ENCODE assay signal across 8 mouse cellular contexts in the genomic region with DNA sequence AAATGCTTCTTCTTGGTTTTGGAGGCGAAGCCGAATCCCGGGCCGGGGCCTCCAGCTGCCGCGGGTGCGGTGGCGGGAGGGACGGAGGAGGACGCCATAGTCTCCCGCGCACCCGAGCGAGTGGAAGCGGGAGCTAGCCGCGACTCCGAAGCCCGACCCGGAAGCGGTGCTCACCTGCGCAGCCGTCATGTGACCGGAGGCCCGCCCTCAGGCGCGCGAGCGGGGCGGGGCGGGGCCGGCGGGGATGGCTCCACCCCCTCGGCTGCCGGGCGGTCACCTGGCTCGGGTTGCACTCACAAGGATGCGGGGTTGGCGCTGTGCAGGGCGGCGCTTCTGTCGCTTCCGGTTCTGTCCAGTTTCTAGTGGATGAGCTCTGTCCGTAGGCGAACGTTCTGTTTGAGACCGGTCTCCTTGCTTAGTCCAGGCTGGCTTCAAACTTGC. TPM values are rescaled to one million over a fixed set of nuclear protein-coding genes. Genes with fewer than 3 reads are reported as not detected.
DNase-seq lines count a peak whose midpoint lies in the region; ATAC-seq and TF ChIP-seq lines count a peak whose summit lies in the region.

TSS of gene Pip4k2c (minus strand) at position 172 of the 441 bp plus-strand sequence.

- WGBS in embryonic facial prominence, embryonic 14.5 days, result under 1% methylated on average over 34 of the region's 47 CpGs
- under 1% methylated on average over 47 of the region's 47 CpGs for WGBS in kidney, adult 2 months
- under 1% methylated on average over 46 of the region's 47 CpGs for WGBS in limb, embryonic 13.5 days
- WGBS in midbrain, embryonic 15.5 days, result 1% methylated on average over 41 of the region's 47 CpGs
- under 1% methylated on average over 47 of the region's 47 CpGs for WGBS in spleen, adult 2 months

- no peaks in the 10 kb centered on the region for H3K9me3 ChIP-seq in embryonic facial prominence, embryonic 14.5 days (ENCODE audit: control insufficient read depth, low read length)
- no peaks in the 10 kb centered on the region for H3K9me3 ChIP-seq in limb, embryonic 13.5 days
- no peaks in the 10 kb centered on the region for H3K9me3 ChIP-seq in midbrain, embryonic 15.5 days

- peak within 1 kb of the TSS; percentile 73 for H3K9ac ChIP-seq in embryonic facial prominence, embryonic 14.5 days (ENCODE audit: low read depth, low read length)
- H3K9ac ChIP-seq in limb, embryonic 13.5 days, result peak within 1 kb of the TSS; percentile 84
- H3K9ac ChIP-seq in midbrain, embryonic 15.5 days, result peak within 1 kb of the TSS; percentile 65

- DNase-seq in 416B (ENCODE audit: low read depth), result peak; percentile 88
- peak; percentile 77 to 83 for DNase-seq in adrenal gland, postnatal 4 days (ENCODE audit: low spot score in 2 of 2)
- peak; percentile 93 for DNase-seq in embryonic facial prominence, embryonic 14.5 days (ENCODE audit: low spot score)
- peak; percentile 89 to 93 for DNase-seq in heart, adult 18-20 months
- DNase-seq in kidney, adult 2 months, result peak; percentile 97
- DNase-seq in spleen, adult 2 months (ENCODE audit: low read depth in 1 of 2, low spot score in 2 of 2), result peak; percentile 75 to 91

- H3K4me2 ChIP-seq in embryonic facial prominence, embryonic 14.5 days (ENCODE audit: low read depth, low read length), result peak within 1 kb of the TSS; percentile 69
- peak within 1 kb of the TSS; percentile 97 for H3K4me2 ChIP-seq in limb, embryonic 13.5 days (replicated peaks)
- peak within 1 kb of the TSS; percentile 74 for H3K4me2 ChIP-seq in midbrain, embryonic 15.5 days

- H3K27ac ChIP-seq in embryonic facial prominence, embryonic 14.5 days (replicated peaks; ENCODE audit: low read depth, low read length), result no peak within 1 kb of the TSS
- H3K27ac ChIP-seq in kidney, adult 2 months (ENCODE audit: insufficient read depth, low read depth, low read length), result peak within 1 kb of the TSS; percentile 77
- no peak within 1 kb of the TSS; the same call in 1 of the 2 replicates for H3K27ac ChIP-seq in limb, embryonic 13.5 days
- peak within 1 kb of the TSS; percentile 64 for H3K27ac ChIP-seq in midbrain, embryonic 15.5 days
- peak within 1 kb of the TSS; percentile 52; the same call in 1 of the 2 replicates for H3K27ac ChIP-seq in spleen, adult 2 months (ENCODE audit: insufficient read depth, low read length)

- peak within 1 kb of the TSS; percentile 71 for H3K4me3 ChIP-seq in embryonic facial prominence, embryonic 14.5 days (ENCODE audit: low read depth, low read length)
- H3K4me3 ChIP-seq in kidney, adult 2 months (ENCODE audit: insufficient read depth, low read depth, low read length), result peak within 1 kb of the TSS; percentile 59
- H3K4me3 ChIP-seq in limb, embryonic 13.5 days, result peak within 1 kb of the TSS; percentile 86
- H3K4me3 ChIP-seq in midbrain, embryonic 15.5 days, result peak within 1 kb of the TSS; percentile 82
- H3K4me3 ChIP-seq in spleen, adult 2 months (ENCODE audit: extremely low read depth, insufficient read depth, insufficient read length), result peak within 1 kb of the TSS; percentile 78

- ATAC-seq in embryonic facial prominence, embryonic 14.5 days (ENCODE audit: low read depth), result peak; percentile 97
- peak; percentile 96 for ATAC-seq in limb, embryonic 13.5 days (ENCODE audit: low FRiP score, low read depth)
- ATAC-seq in midbrain, embryonic 15.5 days (replicated peaks), result peak; percentile 97

- TF ChIP-seq POLR2A in kidney, adult 2 months (IDR thresholded peaks at IDR 0.05; ENCODE audit: low read depth, low read length), result peak; percentile 46
- TF ChIP-seq POLR2A in spleen, adult 2 months (IDR thresholded peaks at IDR 0.05; ENCODE audit: low read depth, low read length), result peak; percentile 46; the same call in 1 of the 2 replicates

- no peaks in the 10 kb centered on the region for H3K27me3 ChIP-seq in embryonic facial prominence, embryonic 14.5 days (replicated peaks; ENCODE audit: control insufficient read depth, insufficient read depth, low read length)
- no peaks in the 10 kb centered on the region for H3K27me3 ChIP-seq in kidney, adult 2 months (replicated peaks; ENCODE audit: control insufficient read depth, insufficient read depth, low read length)
- no peaks in the 10 kb centered on the region for H3K27me3 ChIP-seq in limb, embryonic 13.5 days
- no peaks in the 10 kb centered on the region for H3K27me3 ChIP-seq in midbrain, embryonic 15.5 days (replicated peaks)
- H3K27me3 ChIP-seq in spleen, adult 2 months (ENCODE audit: control insufficient read depth, insufficient read depth, low read length), result no peaks in the 10 kb centered on the region

- peaks cover 8% of the 10 kb centered on the region for H3K4me1 ChIP-seq in embryonic facial prominence, embryonic 14.5 days (ENCODE audit: control insufficient read depth, insufficient read depth, low read length)
- H3K4me1 ChIP-seq in kidney, adult 2 months (ENCODE audit: control insufficient read depth, insufficient read depth, low read length), result peaks cover 8% of the 10 kb centered on the region; the same call in 1 of the 2 replicates
- peaks cover 15% of the 10 kb centered on the region for H3K4me1 ChIP-seq in limb, embryonic 13.5 days
- peaks cover 15% of the 10 kb centered on the region for H3K4me1 ChIP-seq in midbrain, embryonic 15.5 days
- peaks cover 7% of the 10 kb centered on the region; the same call in 1 of the 2 replicates for H3K4me1 ChIP-seq in spleen, adult 2 months (ENCODE audit: control insufficient read depth, insufficient read depth, insufficient read length)

- H3K36me3 ChIP-seq in embryonic facial prominence, embryonic 14.5 days (ENCODE audit: control insufficient read depth, insufficient read depth, low read length), result peaks cover 18% of the 10 kb centered on the region
- no peaks in the 10 kb centered on the region for H3K36me3 ChIP-seq in kidney, adult 2 months (ENCODE audit: control insufficient read depth, insufficient read depth, low read length)
- peaks cover 23% of the 10 kb centered on the region for H3K36me3 ChIP-seq in limb, embryonic 13.5 days
- no peaks in the 10 kb centered on the region; the same call in 1 of the 2 replicates for H3K36me3 ChIP-seq in midbrain, embryonic 15.5 days (replicated peaks)
- peaks cover 1% of the 10 kb centered on the region; the same call in 1 of the 2 replicates for H3K36me3 ChIP-seq in spleen, adult 2 months (ENCODE audit: control insufficient read depth, insufficient read depth, low read length)

- TF ChIP-seq CTCF in kidney, adult 2 months (conservative IDR thresholded peaks at IDR 0.05; ENCODE audit: insufficient read depth, insufficient read length, low read depth, low read length), result no peak
- no peak for TF ChIP-seq CTCF in spleen, adult 2 months (IDR thresholded peaks at IDR 0.05; ENCODE audit: extremely low read depth, insufficient read depth, insufficient read length, insufficient replicate concordance)

RNA-seq across cellular contexts. Expression of gene Pip4k2c, which starts in this region (rescaled TPM):
- 10 to 100 TPM; 37.5 to 39.8 TPM for total RNA-seq in adrenal gland, postnatal 4 days (2021)
- polyA plus RNA-seq in embryonic facial prominence, embryonic 14.5 days (2014; fragmentation: Nextera tagmentation; extraction: Ambion mirVana), result 19.3 and 20.7 TPM in 2 replicates
- total RNA-seq in heart, adult 18-20 months (2021), result 10 to 100 TPM; 30.3 to 30.8 TPM
- 116 and 120 TPM in 2 replicates for polyA plus RNA-seq in kidney, adult 2 months (2012; rRNA removed)
- polyA plus RNA-seq in limb, embryonic 13.5 days (2015; fragmentation: Nextera tagmentation; extraction: Ambion mirVana), result 27.6 and 29.1 TPM in 2 replicates
- polyA plus RNA-seq in midbrain, embryonic 15.5 days (2015; fragmentation: Nextera tagmentation; extraction: Ambion mirVana), result 17.9 and 18.7 TPM in 2 replicates
- polyA plus RNA-seq in spleen, adult 2 months (2012; rRNA removed), result 22.2 and 24.3 TPM in 2 replicates

Comparison
In these comparisons a context has a peak if more than half of its experiments do, and no peak if none do; other contexts are left out.
1. H3K27ac ChIP-seq: peak in kidney, adult 2 months (single experiment), midbrain, embryonic 15.5 days (single experiment) and spleen, adult 2 months (single experiment); none in embryonic facial prominence, embryonic 14.5 days (single experiment) and limb, embryonic 13.5 days (single experiment).
2. Peak in every context shown above with its lines, with median percentiles within 50 percentile points of each other: DNase-seq, ATAC-seq, H3K4me2 ChIP-seq, H3K4me3 ChIP-seq and H3K9ac ChIP-seq.